Mouse (Mus musculus) C3H10T1/2 (cell line): Measurements from ENCODE around the gene Gm28961. TPM values are rescaled to one million over a fixed set of nuclear protein-coding genes. Genes with fewer than 3 reads are reported as not detected.

Source experiments
- polyA plus RNA-seq, 2 experiments: library from polyadenylated mRNA; unstranded; fragments of >200 nt; fragmentation: generic; extraction: Trizol; gene quantifications; one replicate each; pipeline ENCODE4 v1.2.1; 2012; ENCODE audit warnings: missing spikeins in 2 of 2

The Gm28961 gene
- not detected for polyA plus RNA-seq

DNA sequence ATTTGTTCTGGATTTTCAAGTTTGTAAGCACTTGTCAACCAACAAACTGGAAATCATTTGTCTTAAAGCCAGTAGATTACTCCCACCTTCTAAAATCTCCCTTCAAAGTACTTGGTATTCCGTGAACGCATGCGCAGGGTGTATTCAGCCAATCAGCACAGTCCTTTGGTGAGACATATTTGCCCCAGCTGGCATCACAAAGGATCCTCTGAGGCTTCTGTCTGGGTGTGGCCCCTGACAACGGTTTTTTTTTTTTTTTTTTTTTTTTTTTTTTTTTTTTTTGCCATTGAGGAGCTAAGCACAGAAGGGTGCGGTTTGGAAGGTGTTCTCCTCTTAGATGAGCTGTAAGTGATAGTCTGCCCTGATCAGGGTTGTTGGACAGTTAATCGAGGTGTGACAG is at the start of gene Gm28961:
Gene Gm28961, plus strand, starts transcription at position 301 of the 400 bp plus-strand sequence.

Other genes starting within 250 kb of the Gm28961 start
- not detected for gene Gm21943, start 172.0 kb upstream of the Gm28961 start, polyA plus RNA-seq